Mouse (Mus musculus) embryo, embryonic 11 days (tissue): ENCODE results near the gene Cant1.

Experiments used
- DNase-seq: peaks from one replicate; pipeline ENCODE4 v3.0.0-alpha.2; 2015

The Cant1 gene

GRCm38 (mm10) chr11:118418834-118419504, at the start of gene Cant1:
Gene Cant1 (minus strand): TSS chr11:118419086.
- DNase-seq: peak; percentile 99

GRCm38 (mm10) chr11:118467441-118468035, 48.7 kb upstream of the Cant1 start:
- no peak for DNase-seq

GRCm38 (mm10) chr11:118460280-118460679, 41.4 kb upstream of the Cant1 start:
- no peak for DNase-seq

DNA sequence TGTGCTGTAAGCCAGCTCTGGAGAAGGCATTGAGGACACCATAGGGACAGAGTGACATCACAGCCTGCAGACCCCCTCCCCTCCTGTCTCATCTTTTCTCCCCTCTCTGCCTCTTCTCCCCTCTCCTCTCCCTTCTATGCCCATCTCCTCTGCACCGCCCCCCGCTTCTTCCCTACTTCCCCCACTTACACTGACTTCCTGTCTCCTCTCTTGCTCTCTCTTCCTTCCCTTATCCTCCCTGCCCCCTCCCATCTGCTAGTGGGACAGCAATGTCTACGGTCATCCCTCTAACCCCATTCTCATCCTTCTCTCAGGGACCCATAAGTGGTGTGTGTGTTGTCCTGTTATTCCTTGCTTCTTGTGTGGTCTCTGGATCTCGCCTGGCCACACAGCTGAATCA, 40.6 kb upstream of the Cant1 start:
- no peak for DNase-seq

- peak; percentile 42 for DNase-seq
These were observed 40.2 kb upstream of the Cant1 start for GRCm38 (mm10) chr11:118459051-118459450.

DNA sequence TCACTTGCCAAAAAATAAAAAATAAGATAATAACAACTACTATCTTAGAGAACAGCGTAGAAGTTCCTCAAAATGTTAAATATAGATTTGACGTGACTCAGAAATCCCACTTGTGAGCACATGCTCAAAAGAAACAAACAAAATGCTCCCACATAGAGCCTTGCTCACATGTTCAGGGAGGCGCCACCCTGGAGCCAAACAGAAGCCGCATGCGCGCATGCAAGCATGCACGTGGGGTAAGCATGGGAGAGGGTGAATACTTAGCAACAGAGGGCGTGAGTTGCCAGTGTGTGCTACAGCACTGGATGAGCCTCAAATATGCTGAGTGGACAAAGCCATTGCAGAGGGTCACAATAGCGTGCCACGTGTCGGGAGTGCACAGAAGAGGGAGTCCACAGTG, 38.1 kb upstream of the Cant1 start:
- DNase-seq: no peak

DNA sequence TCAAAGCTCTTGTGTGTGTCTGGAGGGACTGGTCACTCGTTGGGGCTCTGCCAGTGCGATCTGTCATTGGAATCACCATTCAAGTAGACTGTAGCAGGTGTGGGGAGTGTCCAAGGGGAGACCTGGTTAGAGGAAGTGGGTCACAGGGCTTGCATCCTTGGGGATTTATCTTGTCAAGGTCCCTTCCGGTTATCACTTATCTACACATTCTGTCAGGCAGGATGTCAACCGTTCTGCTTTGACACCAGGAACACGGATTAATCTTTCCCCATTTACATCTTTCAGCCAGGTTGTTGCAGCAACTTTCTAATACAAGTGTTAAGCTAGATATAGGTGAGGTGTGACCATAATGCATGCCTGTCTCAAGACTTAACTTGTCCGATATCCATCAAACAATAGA, 36.9 kb upstream of the Cant1 start:
- DNase-seq: no peak

GRCm38 (mm10) chr11:118453886-118454671, 35.2 kb upstream of the Cant1 start:
- no peak for DNase-seq

DNA sequence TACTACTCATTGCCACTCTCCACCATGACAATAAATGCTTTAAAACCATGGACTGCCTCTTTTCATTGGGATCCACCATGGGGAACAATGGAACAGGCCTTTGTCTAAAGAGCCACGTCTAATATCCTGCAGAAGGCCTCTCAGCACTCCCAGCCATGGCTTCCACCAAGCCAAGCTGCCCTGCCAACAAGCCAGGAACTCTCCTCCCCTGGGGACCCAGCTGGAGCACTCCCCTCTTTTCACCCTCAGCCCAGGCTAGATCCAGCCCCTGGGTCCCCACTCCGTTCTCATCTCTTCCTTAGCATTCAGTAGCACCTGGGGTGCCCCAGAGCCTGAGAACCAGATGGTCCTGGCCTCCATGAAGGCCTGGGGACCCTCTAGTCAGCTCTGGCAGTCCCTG, 34.1 kb upstream of the Cant1 start:
- no peak for DNase-seq

- DNase-seq: no peak
These were observed 32.3 kb upstream of the Cant1 start for GRCm38 (mm10) chr11:118451211-118451610.

DNA sequence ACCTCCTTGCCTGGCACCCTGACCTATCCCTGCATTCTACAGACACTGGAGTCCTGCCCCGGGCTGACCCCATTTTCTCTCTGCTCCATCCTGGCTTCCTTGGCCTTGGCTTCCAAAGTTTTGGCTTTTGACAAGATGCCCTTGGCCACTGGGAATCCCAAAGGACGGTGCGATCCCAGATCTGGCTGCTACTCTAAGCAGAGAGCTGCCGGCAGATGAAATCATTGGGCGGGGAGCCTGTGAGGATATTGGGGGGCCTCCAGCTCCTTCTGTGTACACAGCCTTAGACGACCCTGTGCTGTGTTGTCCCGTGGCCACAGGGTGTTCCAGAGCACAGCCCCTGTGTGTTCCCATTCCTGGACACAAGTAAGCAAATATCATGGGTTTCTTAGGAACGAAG, 29.5 kb upstream of the Cant1 start:
- no peak for DNase-seq

DNA sequence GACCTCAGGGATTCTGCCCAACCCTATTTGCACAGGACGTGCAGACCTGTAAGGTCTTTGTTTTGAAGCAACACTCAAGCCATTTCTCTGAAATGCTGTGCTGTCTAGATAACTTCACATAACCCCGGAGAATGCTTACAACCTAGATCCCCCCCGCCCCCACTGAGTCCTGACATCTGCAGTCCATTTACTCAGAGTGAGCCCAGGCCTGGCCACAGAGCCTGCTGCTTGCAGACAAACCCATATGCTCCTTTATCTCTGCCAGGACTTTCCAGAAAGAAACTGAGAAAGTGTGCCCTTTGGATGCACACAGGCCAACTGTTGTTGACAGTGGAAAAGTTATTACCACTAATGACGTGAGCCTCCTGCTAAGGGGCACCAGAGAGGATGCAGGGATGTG, 28.5 kb upstream of the Cant1 start:
- no peak for DNase-seq

GRCm38 (mm10) chr11:118445843-118446242, 27.0 kb upstream of the Cant1 start:
- DNase-seq: peak; percentile 79

- DNase-seq: peak; percentile 87
These were observed 24.5 kb upstream of the Cant1 start for GRCm38 (mm10) chr11:118443201-118443970.

DNA sequence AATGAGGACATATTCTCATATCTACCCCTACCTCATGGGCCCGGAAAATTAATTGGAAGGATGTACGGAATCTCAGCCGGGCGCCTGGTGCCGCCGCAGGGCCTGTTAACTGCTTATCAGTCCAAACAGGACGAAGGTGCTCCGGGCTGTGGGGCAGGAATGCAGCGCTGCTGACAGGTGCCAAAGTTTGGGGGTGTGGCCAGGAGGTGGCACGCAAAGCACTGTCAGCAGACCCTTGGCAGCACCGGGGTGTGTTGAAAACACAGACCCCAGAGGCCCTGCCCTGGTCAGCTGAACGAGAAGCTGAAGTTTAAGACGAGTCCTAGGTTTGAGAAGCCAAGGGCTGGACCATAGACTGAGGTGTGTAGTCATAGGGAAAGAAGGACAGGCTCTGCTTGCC, 23.8 kb upstream of the Cant1 start:
- no peak for DNase-seq

DNA sequence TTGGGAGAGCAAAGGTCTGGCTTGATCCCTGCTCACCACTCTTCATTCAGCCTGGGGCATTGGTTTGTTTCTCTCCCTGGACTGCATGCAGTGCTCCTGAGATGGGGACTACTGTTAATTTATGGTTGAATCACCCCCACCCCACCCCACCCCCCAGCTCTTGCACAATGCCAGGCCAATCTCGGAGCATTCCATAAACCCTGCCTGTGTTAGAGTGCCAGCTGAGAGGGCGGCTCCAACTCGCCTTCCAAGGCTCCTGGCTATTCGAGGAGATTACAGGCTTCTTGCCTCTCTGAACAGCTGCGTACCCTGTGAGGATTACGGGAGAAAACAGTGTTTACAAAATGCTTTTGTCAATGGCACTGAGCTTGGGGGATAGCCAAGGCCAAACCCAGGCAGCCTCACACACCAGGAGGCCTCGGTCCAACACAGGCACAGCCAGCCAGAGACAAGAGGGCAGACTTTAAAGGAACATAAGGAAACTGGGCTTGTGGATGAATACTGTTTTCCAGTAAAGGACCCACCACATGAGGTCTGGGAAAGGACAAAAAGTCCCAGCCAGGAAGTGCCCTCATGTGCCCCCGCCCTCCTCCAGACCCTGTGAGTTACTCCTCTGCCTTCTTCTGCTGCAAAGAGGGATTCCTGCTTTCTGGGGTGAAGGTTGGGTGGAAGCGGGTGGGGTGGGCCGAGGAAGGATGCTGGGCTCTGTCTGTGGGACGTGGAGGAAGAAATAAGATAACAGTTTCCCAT, 20.0 kb upstream of the Cant1 start:
- peak; percentile 31 for DNase-seq

- no peak for DNase-seq
These were observed 17.6 kb upstream of the Cant1 start for GRCm38 (mm10) chr11:118436471-118436935.

DNA sequence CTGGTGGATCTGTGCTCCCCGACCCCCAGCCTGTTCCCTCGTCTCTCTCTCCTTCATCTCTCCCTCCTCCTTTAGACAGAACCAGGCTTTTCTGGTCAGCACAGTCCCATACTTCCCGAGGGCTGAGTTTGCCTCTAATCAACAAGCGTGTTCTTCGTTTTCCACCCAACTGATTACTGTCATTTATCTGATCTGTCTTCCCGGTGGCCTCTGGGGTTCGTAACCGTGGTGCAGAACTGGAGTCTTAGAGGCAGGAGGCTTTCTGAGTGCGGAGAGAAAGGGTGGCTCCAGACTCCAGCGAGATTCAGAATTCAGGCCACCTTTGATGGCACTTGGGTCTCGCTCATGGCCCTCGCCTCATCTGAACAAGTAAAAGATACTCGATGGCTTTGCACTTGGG, 15.2 kb upstream of the Cant1 start:
- no peak for DNase-seq

GRCm38 (mm10) chr11:118433398-118433868, 14.5 kb upstream of the Cant1 start:
- DNase-seq: no peak

DNA sequence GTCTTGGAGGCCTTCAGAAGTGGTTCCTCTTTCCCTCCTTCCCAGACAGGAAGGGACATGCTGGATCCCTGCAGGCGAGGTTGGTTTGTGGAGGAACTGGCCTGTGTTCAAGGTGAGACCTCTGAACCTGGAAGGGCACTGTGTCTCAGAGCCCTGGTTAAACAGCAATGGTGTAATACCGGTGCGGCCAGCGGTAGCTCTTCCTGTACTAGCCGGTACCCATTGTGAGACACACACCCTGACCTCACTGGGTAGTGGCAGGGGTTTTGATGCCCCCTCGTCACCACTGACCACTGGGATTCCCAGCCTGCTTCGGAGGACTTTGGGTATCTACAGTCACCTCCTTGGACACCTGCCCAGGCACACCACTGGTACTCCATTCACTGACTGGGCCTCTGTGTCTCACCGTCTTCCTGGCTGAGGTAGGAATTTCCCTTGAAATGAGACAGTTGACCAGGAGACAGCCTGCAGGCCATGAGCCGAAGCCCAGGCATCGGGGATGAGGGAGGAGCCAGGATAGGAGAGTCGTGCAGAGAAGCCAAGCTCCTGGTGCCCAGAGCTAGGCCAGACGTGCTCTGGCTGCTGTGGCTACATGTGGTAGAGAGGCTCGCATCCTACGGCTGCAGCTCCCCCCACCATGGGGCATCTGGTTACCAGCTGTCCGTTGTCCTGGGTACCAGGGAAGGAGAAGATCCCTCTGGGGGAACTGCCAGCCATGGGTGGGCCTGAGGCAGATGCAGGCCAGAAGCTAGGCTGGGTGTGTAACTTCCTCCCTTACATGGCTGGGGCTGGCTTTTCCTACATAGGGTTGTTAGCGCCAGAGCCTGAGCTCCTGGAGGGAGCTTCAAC, 12.4 kb upstream of the Cant1 start:
- DNase-seq: no peak

GRCm38 (mm10) chr11:118430291-118430885, 11.5 kb upstream of the Cant1 start:
- DNase-seq: no peak
